8 mouse cellular contexts compared by ENCODE assay signal in genomic region chr8:44936481-44936961, GRCm38 (mm10). TPM values are rescaled to one million over a fixed set of nuclear protein-coding genes. Genes with fewer than 3 reads are reported as not detected.
DNase-seq lines count a peak whose midpoint lies in the region; ATAC-seq and TF ChIP-seq lines count a peak whose summit lies in the region.

No protein-coding gene starts in this region.

- H3K4me3 ChIP-seq in kidney, adult 2 months (ENCODE audit: insufficient read depth, low read depth, low read length): peak overlapping the region; percentile 76
- peak overlapping the region; percentile 69 for H3K4me3 ChIP-seq in hindbrain, embryonic 12.5 days
- peak overlapping the region; percentile 80 for H3K4me3 ChIP-seq in midbrain, embryonic 16.5 days (ENCODE audit: low read depth, low read length)

- H3K27ac ChIP-seq in kidney, adult 2 months (ENCODE audit: insufficient read depth, low read depth, low read length): no peak overlapping the region
- H3K27ac ChIP-seq in hindbrain, embryonic 12.5 days: peak overlapping the region; percentile 84; the same call in 1 of the 2 replicates
- peak overlapping the region; percentile 76 for H3K27ac ChIP-seq in midbrain, embryonic 16.5 days (ENCODE audit: low read length)

- intact Hi-C loops in left cerebral cortex, postnatal 36 days (cut with DNase I): loop anchor here (5.0 kb wide), 5 partner anchors 46 to 904 kb away; no protein-coding TSS in a partner anchor

- H3K9ac ChIP-seq in hindbrain, embryonic 12.5 days: peak overlapping the region; percentile 67
- H3K9ac ChIP-seq in midbrain, embryonic 16.5 days (ENCODE audit: low read depth, low read length): peak overlapping the region; percentile 69

- no peaks in the 10 kb centered on the region; the same call in 1 of the 2 replicates for H3K4me1 ChIP-seq in kidney, adult 2 months (ENCODE audit: control insufficient read depth, insufficient read depth, low read length)
- H3K4me1 ChIP-seq in hindbrain, embryonic 12.5 days: peaks cover 7% of the 10 kb centered on the region
- H3K4me1 ChIP-seq in midbrain, embryonic 16.5 days (ENCODE audit: control insufficient read depth, insufficient read depth, low read length): peaks cover 7% of the 10 kb centered on the region; the same call in 1 of the 2 replicates

- no peaks in the 10 kb centered on the region for H3K27me3 ChIP-seq in kidney, adult 2 months (replicated peaks; ENCODE audit: control insufficient read depth, insufficient read depth, low read length)
- no peaks in the 10 kb centered on the region for H3K27me3 ChIP-seq in hindbrain, embryonic 12.5 days
- H3K27me3 ChIP-seq in midbrain, embryonic 16.5 days (ENCODE audit: control insufficient read depth, insufficient read depth, low read depth, low read length): no peaks in the 10 kb centered on the region

- H3K9me3 ChIP-seq in hindbrain, embryonic 12.5 days (replicated peaks): no peaks in the 10 kb centered on the region
- no peaks in the 10 kb centered on the region for H3K9me3 ChIP-seq in midbrain, embryonic 16.5 days (replicated peaks; ENCODE audit: control insufficient read depth, low read length, poor library complexity, severe bottlenecking)

- no peak for TF ChIP-seq CTCF in kidney, adult 2 months (conservative IDR thresholded peaks at IDR 0.05; ENCODE audit: insufficient read depth, insufficient read length, low read depth, low read length)

- no peaks in the 10 kb centered on the region for H3K36me3 ChIP-seq in kidney, adult 2 months (ENCODE audit: control insufficient read depth, insufficient read depth, low read length)
- no peaks in the 10 kb centered on the region for H3K36me3 ChIP-seq in hindbrain, embryonic 12.5 days
- no peaks in the 10 kb centered on the region for H3K36me3 ChIP-seq in midbrain, embryonic 16.5 days (ENCODE audit: control insufficient read depth, insufficient read depth, low read length)

- no peak for ATAC-seq in hindbrain, embryonic 12.5 days (ENCODE audit: low FRiP score)
- ATAC-seq in midbrain, embryonic 16.5 days: no peak

- peak overlapping the region; percentile 84 for H3K4me2 ChIP-seq in hindbrain, embryonic 12.5 days (replicated peaks)
- H3K4me2 ChIP-seq in midbrain, embryonic 16.5 days (ENCODE audit: low read length): peak overlapping the region; percentile 85

- 3% methylated on average over 16 of the region's 16 CpGs for WGBS in kidney, adult 2 months
- WGBS in hindbrain, embryonic 12.5 days: under 1% methylated on average over 16 of the region's 16 CpGs
- under 1% methylated on average over 16 of the region's 16 CpGs for WGBS in midbrain, embryonic 16.5 days

- no peak for DNase-seq in kidney, adult 2 months
- no peak for DNase-seq in kidney, adult 18-20 months
- peak; percentile 51 to 57 for DNase-seq in cerebellum, postnatal 14 days
- no peak for DNase-seq in gastrocnemius, adult 8-10 months (ENCODE audit: low spot score in 2 of 2)
- no peak for DNase-seq in left cerebral cortex, postnatal 36 days (ENCODE audit: low spot score in 2 of 2)
- no peak for DNase-seq in thymus, postnatal 25 days

- TF ChIP-seq POLR2A in kidney, adult 2 months (IDR thresholded peaks at IDR 0.05; ENCODE audit: low read depth, low read length): no peak

RNA-seq across cellular contexts. Expression of gene Fat1, which starts 1.3 kb away (rescaled TPM):
- polyA plus RNA-seq in kidney, adult 2 months (2012; rRNA removed): 16.7 and 24.6 TPM in 2 replicates
- polyA plus RNA-seq in hindbrain, embryonic 12.5 days (2016; fragmentation: Nextera tagmentation; extraction: Ambion mirVana): 19.6 and 24.3 TPM in 2 replicates
- 9.8 and 13.9 TPM in 2 replicates for polyA plus RNA-seq in midbrain, embryonic 16.5 days (2015; fragmentation: Nextera tagmentation; extraction: Ambion mirVana)
- total RNA-seq in gastrocnemius, adult 8-10 months (2022): 1 to 10 TPM; 1.5 to 2.1 (median 2.0) TPM
- 10 to 100 TPM; 28.8 to 40.0 TPM for total RNA-seq in left cerebral cortex, postnatal 36 days (2021)

Comparison
In these comparisons a context has a peak if more than half of its experiments do, and no peak if none do; other contexts are left out.
1. DNase-seq: peak in cerebellum, postnatal 14 days (2 of 2); none in kidney, adult 2 months (single experiment), kidney, adult 18-20 months (single experiment), gastrocnemius, adult 8-10 months (0 of 2), left cerebral cortex, postnatal 36 days (0 of 2) and thymus, postnatal 25 days (single experiment).
2. Peak in every context shown above with its lines, with median percentiles within 50 percentile points of each other: H3K4me3 ChIP-seq.